Mouse (Mus musculus) limb, embryonic 12.5 days (tissue): ENCODE data around the gene Cyp3a57. TPM values are rescaled to one million over a fixed set of nuclear protein-coding genes. Genes with fewer than 3 reads are reported as not detected.

Experiments used
- ATAC-seq: fragments of 200-750 bp; cut with Nextera tagmentation; 2 replicates; pipeline ENCODE4 v1.8.0; 2017; ENCODE audit warnings: low read depth, moderate TSS enrichment; ENCODE audit not compliant: insufficient number of reproducible peaks, insufficient read depth, low FRiP score, low TSS enrichment
- H3K27ac ChIP-seq: fragments of 300-500 bp; sonication (generic); 2 replicates; pipeline ENCODE4 v1.5.1; 2016; ENCODE audit warnings: mild to moderate bottlenecking, moderate library complexity
- H3K27me3 ChIP-seq: fragments of 300-500 bp; sonication (generic); 2 replicates; pipeline ENCODE4 v1.6.1; 2016; ENCODE audit warnings: mild to moderate bottlenecking, moderate library complexity
- H3K36me3 ChIP-seq: fragments of 300-500 bp; sonication (generic); 2 replicates; pipeline ENCODE4 v1.6.1; 2016; ENCODE audit warnings: mild to moderate bottlenecking, moderate library complexity
- H3K4me1 ChIP-seq: fragments of 300-500 bp; sonication (generic); replicated peaks from 2 replicates; pipeline ENCODE4 v1.6.1; 2016
- H3K4me2 ChIP-seq: fragments of 300-500 bp; sonication (generic); 2 replicates; pipeline ENCODE4 v1.6.1; 2016; ENCODE audit warnings: mild to moderate bottlenecking, moderate library complexity
- H3K4me3 ChIP-seq: fragments of 300-500 bp; sonication (generic); replicated peaks from 2 replicates; pipeline ENCODE4 v1.5.1; 2016; ENCODE audit warnings: mild to moderate bottlenecking
- H3K9ac ChIP-seq: fragments of 300-500 bp; sonication (generic); replicated peaks from 2 replicates; pipeline ENCODE4 v1.6.1; 2016; ENCODE audit warnings: mild to moderate bottlenecking, moderate library complexity
- H3K9me3 ChIP-seq: fragments of 300-500 bp; sonication (generic); 2 replicates; pipeline ENCODE4 v1.6.1; 2016; ENCODE audit warnings: mild to moderate bottlenecking, moderate library complexity
- WGBS: fragments of 180-500 bp; shearing (Covaris S2); methylation state at CpG from one replicate; pipeline ENCODE4 v1.1.7; 2016; 5-methylcytosine and 5-hydroxymethylcytosine counted together
- polyA plus RNA-seq: library from polyadenylated mRNA; unstranded; fragments of >200 nt; fragmentation: Nextera tagmentation; extraction: Ambion mirVana; gene quantifications from 2 replicates; pipeline ENCODE4 v1.2.1, GENCODE M21; 2016

The Cyp3a57 gene
- polyA plus RNA-seq, 1 experiment from 2014 or later: not detected

DNA sequence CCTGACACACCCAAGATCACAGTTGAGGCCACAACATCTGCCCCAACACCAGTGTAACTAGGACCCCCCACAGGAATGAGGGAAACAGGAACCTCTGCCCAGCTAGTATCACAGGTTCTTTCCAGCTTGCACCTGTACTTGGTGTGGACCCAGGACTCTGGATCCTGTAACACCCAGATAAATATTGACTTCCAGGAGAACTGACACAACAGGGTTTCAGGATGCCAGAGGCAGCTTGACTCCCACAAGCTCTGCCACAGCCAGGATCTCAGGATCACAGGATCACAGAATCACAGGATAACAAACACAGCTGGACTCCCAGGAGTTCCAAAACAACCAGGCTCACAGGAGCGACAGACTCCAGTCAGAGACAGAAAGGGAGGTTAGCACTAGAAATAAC is 77.2 kb downstream of the Cyp3a57 start:
- Histone ChIP-seq H3K27ac (no peak overlapping the region), H3K4me1 (no peaks in the 10 kb centered on the region), H3K4me3 (no peak overlapping the region), H3K9ac (no peak overlapping the region), H3K9me3 (peaks cover 15% of the 10 kb centered on the region), H3K27me3 (no peaks in the 10 kb centered on the region), H3K36me3 (no peaks in the 10 kb centered on the region), H3K4me2 (no peak overlapping the region)
- WGBS: 71% methylated on average over 1 of the region's 1 CpGs
- no peak for ATAC-seq

DNA sequence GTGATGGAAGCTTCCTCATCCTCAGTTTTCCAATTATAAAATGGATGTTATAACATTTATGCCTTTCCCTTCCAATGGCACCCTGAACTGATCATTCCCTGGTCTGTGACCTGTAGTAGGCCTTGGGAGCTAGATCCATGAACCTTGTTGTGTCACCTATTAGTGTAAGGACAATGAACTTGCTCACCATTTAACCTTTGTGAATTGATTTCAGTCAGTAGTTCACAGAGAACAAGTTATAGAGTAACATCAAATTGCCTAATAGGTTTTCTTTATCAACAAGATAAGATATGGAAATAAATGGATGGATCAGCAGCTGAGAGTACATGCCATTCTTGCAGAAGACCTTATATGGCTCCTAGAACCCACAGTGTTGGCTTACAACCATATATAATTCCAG is 85.9 kb downstream of the Cyp3a57 start:
- no peak overlapping the region for H3K4me3 ChIP-seq
- no peaks in the 10 kb centered on the region for H3K4me1 ChIP-seq
- H3K9ac ChIP-seq: no peak overlapping the region
- H3K27me3 ChIP-seq: no peaks in the 10 kb centered on the region
- H3K9me3 ChIP-seq: peaks cover 44% of the 10 kb centered on the region
- H3K36me3 ChIP-seq: no peaks in the 10 kb centered on the region
- ATAC-seq: no peak
- no peak overlapping the region for H3K27ac ChIP-seq
- no peak overlapping the region for H3K4me2 ChIP-seq

- Histone ChIP-seq H3K4me2 (no peak overlapping the region), H3K27ac (no peak overlapping the region), H3K9ac (no peak overlapping the region), H3K9me3 (peaks cover 41% of the 10 kb centered on the region), H3K27me3 (no peaks in the 10 kb centered on the region), H3K4me3 (no peak overlapping the region), H3K4me1 (no peaks in the 10 kb centered on the region), H3K36me3 (no peaks in the 10 kb centered on the region)
- 78% methylated on average over 1 of the region's 1 CpGs for WGBS
- ATAC-seq: no peak
Measured at GRCm38 (mm10) chr5:145433688-145434087, 88.6 kb downstream of the Cyp3a57 start.

Other genes with a start within 250 kb of the Cyp3a57 start
- 131 and 151 TPM in 2 replicates for gene Arpc1b, start 231.1 kb upstream of the Cyp3a57 start, polyA plus RNA-seq
- gene Pdap1, start 205.0 kb upstream of the Cyp3a57 start, polyA plus RNA-seq: 132 and 145 TPM in 2 replicates
- gene Bud31, start 204.9 kb upstream of the Cyp3a57 start, polyA plus RNA-seq: 250 and 254 TPM in 2 replicates
- gene Ptcd1, start 178.2 kb upstream of the Cyp3a57 start, polyA plus RNA-seq: 18.5 and 20.4 TPM in 2 replicates
- 65.9 and 67.2 TPM in 2 replicates for gene Cpsf4, start 178.1 kb upstream of the Cyp3a57 start, polyA plus RNA-seq
- gene Atp5j2, start 153.2 kb upstream of the Cyp3a57 start, polyA plus RNA-seq: 603 and 604 TPM in 2 replicates
- 8.2 and 9.1 TPM in 2 replicates for gene Zkscan14, start 143.4 kb upstream of the Cyp3a57 start, polyA plus RNA-seq
- 21.5 and 21.8 TPM in 2 replicates for gene Zkscan5, start 140.7 kb upstream of the Cyp3a57 start, polyA plus RNA-seq
- 34.2 and 34.8 TPM in 2 replicates for gene Zfp655, start 113.6 kb upstream of the Cyp3a57 start, polyA plus RNA-seq
- 0.38 and 0.46 TPM in 2 replicates for gene Zscan25, start 64.8 kb upstream of the Cyp3a57 start, polyA plus RNA-seq
- not detected in 2 replicates for gene Cyp3a16, start 124.4 kb downstream of the Cyp3a57 start, polyA plus RNA-seq
- gene Cyp3a41b, start 239.5 kb downstream of the Cyp3a57 start, polyA plus RNA-seq: not detected in 2 replicates